Mouse (Mus musculus): ENCODE results near the gene Olfr556.
"Not testable (repeated sequence)": the region's sequence is repeated elsewhere in the genome, so short reads cannot be mapped to it uniquely, and the experiment has no call there.

Gene Olfr556

GRCm38 (mm10) chr7:102664599-102664998 is at the start of gene Olfr556:
Gene Olfr556, plus strand, starts transcription at chr7:102664899.
- DNase-seq (ENCODE audit: low spot score) = no peak

- DNase-seq (ENCODE audit: low spot score) = no peak
Observed at GRCm38 (mm10) chr7:102618118-102618517, 46.6 kb upstream of the Olfr556 start, which contains the start of gene Olfr553. Gene Olfr553, minus strand, starts transcription at chr7:102618218.

GRCm38 (mm10) chr7:102619608-102620007 is 45.1 kb upstream of the Olfr556 start:
- DNase-seq (ENCODE audit: low spot score) = no peak

GRCm38 (mm10) chr7:102620368-102620767 is 44.3 kb upstream of the Olfr556 start:
- DNase-seq (ENCODE audit: low spot score) = not testable (repeated sequence)

- DNase-seq (ENCODE audit: low spot score) = no peak
Observed at GRCm38 (mm10) chr7:102636665-102637064, 28.0 kb upstream of the Olfr556 start.

- no peak for DNase-seq (ENCODE audit: low spot score)
Observed at GRCm38 (mm10) chr7:102638132-102638531, 26.6 kb upstream of the Olfr556 start, which contains the start of gene Olfr554. Gene Olfr554, plus strand, starts transcription at chr7:102638432.

GRCm38 (mm10) chr7:102644945-102645344 is 19.8 kb upstream of the Olfr556 start:
- DNase-seq (ENCODE audit: low spot score) = not testable (repeated sequence)

- no peak for DNase-seq (ENCODE audit: low spot score)
Observed at GRCm38 (mm10) chr7:102658523-102658922, 6.2 kb upstream of the Olfr556 start, which contains the start of gene Olfr555. Gene Olfr555, plus strand, starts transcription at chr7:102658823.

GRCm38 (mm10) chr7:102665378-102665777 is 679 bp downstream of the Olfr556 start:
- no peak for DNase-seq (ENCODE audit: low spot score)

GRCm38 (mm10) chr7:102676225-102676624 is 11.5 kb downstream of the Olfr556 start:
- no peak for DNase-seq (ENCODE audit: low spot score)

DNA sequence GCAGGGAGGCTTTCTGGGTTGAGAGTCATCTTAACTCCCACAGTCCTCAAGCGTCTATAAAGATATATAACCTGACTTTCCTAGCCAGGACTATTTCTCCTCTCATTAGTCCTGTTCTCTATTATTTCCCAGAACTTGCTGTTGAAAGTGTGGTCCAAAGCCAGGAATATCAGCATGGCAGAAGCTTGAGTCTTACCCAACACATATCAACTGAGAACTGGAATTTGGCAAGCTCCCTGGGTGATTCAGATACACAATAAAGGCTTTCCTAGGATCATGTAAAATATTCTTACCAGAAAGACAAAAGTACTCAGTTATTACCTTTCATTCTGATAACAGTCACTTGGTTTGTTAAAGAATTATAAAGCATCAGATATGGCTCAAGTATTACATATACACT is 17.2 kb downstream of the Olfr556 start:
- DNase-seq (ENCODE audit: low spot score) = no peak

GRCm38 (mm10) chr7:102686944-102687501 is 22.3 kb downstream of the Olfr556 start, which contains the start of gene Trim68:
Gene Trim68, minus strand, starts transcription at chr7:102687327.
- peak; percentile 51 for DNase-seq (ENCODE audit: low spot score)

DNA sequence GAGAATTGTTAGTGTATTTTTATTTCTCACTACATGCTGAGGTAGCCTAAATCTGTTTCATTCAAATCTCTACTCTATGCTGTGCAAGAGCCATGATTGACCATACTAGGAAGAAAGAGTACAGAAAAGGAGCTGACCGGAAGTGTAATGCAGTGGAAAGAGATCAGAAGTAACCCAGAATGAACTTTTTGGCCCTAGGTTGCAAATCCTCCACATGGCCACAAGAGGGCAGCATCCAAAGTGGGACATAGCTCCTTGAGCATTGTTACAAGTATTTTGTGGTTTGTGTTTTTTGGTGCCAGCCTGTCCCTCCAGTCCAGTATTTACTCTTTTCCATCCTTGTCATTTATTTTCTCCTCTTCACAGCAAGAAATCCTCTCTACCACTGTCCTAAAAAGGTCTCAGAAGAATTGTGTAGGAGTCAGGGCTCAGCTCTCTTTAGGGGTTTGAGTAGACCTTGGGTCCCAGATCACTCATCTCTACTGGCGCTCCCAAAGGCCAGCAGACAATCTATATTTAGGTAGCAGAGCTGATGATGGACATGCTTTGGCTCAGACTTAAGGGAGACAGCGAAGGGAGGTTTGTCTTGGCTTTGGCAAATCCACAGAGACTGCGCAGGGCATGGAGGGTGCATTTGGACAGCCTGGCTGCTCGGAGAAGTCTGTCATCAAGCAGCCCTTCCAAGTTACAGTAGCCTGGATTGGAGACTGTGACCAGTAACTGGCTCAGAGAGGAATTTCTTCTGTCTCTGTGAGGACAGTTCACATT is 30.8 kb downstream of the Olfr556 start, which contains the start of gene Olfr557:
TSS of gene Olfr557 (plus strand) at position 553 of the 768 bp plus-strand sequence.
- DNase-seq (ENCODE audit: low spot score) = no peak

- no peak for DNase-seq (ENCODE audit: low spot score)
Observed at GRCm38 (mm10) chr7:102698461-102698860, 33.8 kb downstream of the Olfr556 start.

DNA sequence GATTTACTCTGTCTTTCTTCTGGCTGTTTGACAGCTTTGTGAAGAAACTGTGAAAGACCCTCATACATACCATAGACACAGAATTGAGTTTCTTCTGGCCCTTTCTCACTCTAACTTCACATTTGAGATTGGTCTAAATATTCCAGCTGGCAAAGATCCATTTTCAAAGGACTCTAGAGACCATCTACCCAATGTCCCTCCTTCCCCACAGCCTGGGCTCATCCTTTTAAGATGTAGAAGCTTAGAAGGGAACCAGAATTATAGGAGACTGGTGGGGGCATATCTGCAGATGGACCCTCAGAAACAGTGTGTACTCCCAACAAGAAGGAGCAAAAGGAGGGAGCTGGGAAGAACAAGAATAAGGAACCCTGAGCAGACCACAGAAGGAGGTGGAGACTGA is 37.2 kb downstream of the Olfr556 start, which contains the start of gene Olfr558:
TSS of gene Olfr558 (plus strand) at position 301 of the 400 bp plus-strand sequence.
- no peak for DNase-seq (ENCODE audit: low spot score)

DNA sequence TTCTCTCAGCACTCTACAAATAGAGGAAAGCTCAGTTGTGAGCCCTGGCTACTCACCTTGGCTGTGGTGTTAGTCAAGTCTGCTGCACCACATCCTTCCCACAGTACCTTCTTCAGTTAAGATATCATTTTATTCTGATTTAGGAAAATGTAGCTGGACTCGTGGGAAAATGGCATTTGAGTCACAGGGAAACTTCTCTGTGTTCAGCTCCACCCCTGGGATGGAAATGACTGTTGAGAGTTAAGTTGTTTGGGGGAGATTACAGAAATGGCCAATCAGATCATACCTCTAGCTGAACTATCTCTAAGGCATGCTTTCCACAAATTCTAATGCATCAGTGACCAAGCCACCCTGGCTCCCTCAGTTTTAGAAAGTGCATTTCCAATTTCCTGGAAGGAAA is 54.3 kb downstream of the Olfr556 start, which contains the start of gene Olfr33:
TSS of gene Olfr33 (minus strand) at position 101 of the 400 bp plus-strand sequence.
- no peak for DNase-seq (ENCODE audit: low spot score)
